Mouse (Mus musculus): ENCODE results near the gene Megf9. TPM values are rescaled to one million over a fixed set of nuclear protein-coding genes. Genes with fewer than 3 reads are reported as not detected.
A peak's percentile ranks its signal among the peaks of the same experiment; 100 is the strongest.

The Megf9 gene
- polyA plus RNA-seq, 1 experiment from 2014 or later: 10.1 TPM

- Histone ChIP-seq H3K4me2 (peak overlapping the region; percentile 57), H3K27ac (no peak overlapping the region)
These were observed 125.3 kb downstream of the Megf9 start for GRCm38 (mm10) chr4:70409456-70409855.

GRCm38 (mm10) chr4:70402109-70402819, 132.5 kb downstream of the Megf9 start:
- 63% methylated on average over 9 of the region's 9 CpGs for WGBS
- no peak overlapping the region for H3K27ac ChIP-seq
- ATAC-seq (ENCODE audit: insufficient read depth, low FRiP score, low read depth): no peak; the same call in 1 of the 2 replicates

More at GRCm38 (mm10) chr4:70409456-70409855, 125.3 kb downstream of the Megf9 start:
- ATAC-seq (ENCODE audit: insufficient read depth, low FRiP score, low read depth): no peak
- peak overlapping the region; percentile 4 for H3K9ac ChIP-seq
- no peaks in the 10 kb centered on the region for H3K36me3 ChIP-seq
- H3K4me1 ChIP-seq: peaks cover 7% of the 10 kb centered on the region
- H3K9me3 ChIP-seq: no peaks in the 10 kb centered on the region
- WGBS: 25% methylated on average over 9 of the region's 9 CpGs
- no peaks in the 10 kb centered on the region for H3K27me3 ChIP-seq (replicated peaks)
- peak overlapping the region; percentile 63 for H3K4me3 ChIP-seq (replicated peaks)

GRCm38 (mm10) chr4:70399476-70399875, 135.3 kb downstream of the Megf9 start:
- Histone ChIP-seq H3K27me3 (replicated peaks) (no peaks in the 10 kb centered on the region), H3K9me3 (no peaks in the 10 kb centered on the region), H3K4me1 (no peaks in the 10 kb centered on the region), H3K27ac (no peak overlapping the region), H3K4me3 (replicated peaks) (no peak overlapping the region), H3K36me3 (peaks cover 5% of the 10 kb centered on the region; the same call in 1 of the 2 replicates), H3K4me2 (no peak overlapping the region), H3K9ac (no peak overlapping the region)
- no peak for ATAC-seq (ENCODE audit: insufficient read depth, low FRiP score, low read depth)
- 77% methylated on average over 5 of the region's 5 CpGs for WGBS

More at GRCm38 (mm10) chr4:70402109-70402819, 132.5 kb downstream of the Megf9 start:
- Histone ChIP-seq H3K27me3 (replicated peaks) (no peaks in the 10 kb centered on the region), H3K4me2 (no peak overlapping the region), H3K4me1 (no peaks in the 10 kb centered on the region), H3K36me3 (peaks cover 5% of the 10 kb centered on the region; the same call in 1 of the 2 replicates), H3K4me3 (replicated peaks) (no peak overlapping the region), H3K9me3 (no peaks in the 10 kb centered on the region), H3K9ac (no peak overlapping the region)

GRCm38 (mm10) chr4:70399074-70399473, 135.7 kb downstream of the Megf9 start:
- Histone ChIP-seq H3K27ac (no peak overlapping the region), H3K9ac (no peak overlapping the region), H3K4me2 (no peak overlapping the region), H3K27me3 (replicated peaks) (no peaks in the 10 kb centered on the region), H3K9me3 (no peaks in the 10 kb centered on the region), H3K4me1 (no peaks in the 10 kb centered on the region), H3K4me3 (replicated peaks) (no peak overlapping the region), H3K36me3 (peaks cover 5% of the 10 kb centered on the region; the same call in 1 of the 2 replicates)
- ATAC-seq (ENCODE audit: insufficient read depth, low FRiP score, low read depth): no peak
- 90% methylated on average over 2 of the region's 2 CpGs for WGBS

- no peak overlapping the region for H3K27ac ChIP-seq
- 81% methylated on average over 4 of the region's 4 CpGs for WGBS
These were observed 136.7 kb downstream of the Megf9 start for GRCm38 (mm10) chr4:70398088-70398487.

GRCm38 (mm10) chr4:70396701-70397100, 138.1 kb downstream of the Megf9 start:
- Histone ChIP-seq H3K9me3 (no peaks in the 10 kb centered on the region), H3K9ac (no peak overlapping the region), H3K4me2 (no peak overlapping the region), H3K4me1 (no peaks in the 10 kb centered on the region), H3K4me3 (replicated peaks) (no peak overlapping the region), H3K27ac (no peak overlapping the region), H3K27me3 (replicated peaks) (no peaks in the 10 kb centered on the region), H3K36me3 (no peaks in the 10 kb centered on the region)
- ATAC-seq (ENCODE audit: insufficient read depth, low FRiP score, low read depth): no peak
- WGBS: 76% methylated on average over 5 of the region's 5 CpGs

More at GRCm38 (mm10) chr4:70398088-70398487, 136.7 kb downstream of the Megf9 start:
- H3K4me1 ChIP-seq: no peaks in the 10 kb centered on the region
- no peak overlapping the region for H3K4me2 ChIP-seq
- ATAC-seq (ENCODE audit: insufficient read depth, low FRiP score, low read depth): no peak
- no peaks in the 10 kb centered on the region for H3K9me3 ChIP-seq
- H3K36me3 ChIP-seq: 0 out of 2 replicates have a peak, but pooled peaks cover 5% of the 10 kb centered on the region
- H3K27me3 ChIP-seq (replicated peaks): no peaks in the 10 kb centered on the region
- H3K4me3 ChIP-seq (replicated peaks): no peak overlapping the region
- no peak overlapping the region for H3K9ac ChIP-seq

- Histone ChIP-seq H3K4me3 (replicated peaks) (no peak overlapping the region), H3K4me2 (no peak overlapping the region), H3K27me3 (replicated peaks) (no peaks in the 10 kb centered on the region), H3K27ac (no peak overlapping the region), H3K9ac (no peak overlapping the region), H3K4me1 (no peaks in the 10 kb centered on the region), H3K9me3 (no peaks in the 10 kb centered on the region), H3K36me3 (no peaks in the 10 kb centered on the region)
- ATAC-seq (ENCODE audit: insufficient read depth, low FRiP score, low read depth): no peak
- WGBS: 89% methylated on average over 2 of the region's 2 CpGs
These were observed 140.1 kb downstream of the Megf9 start for GRCm38 (mm10) chr4:70394736-70395135.

GRCm38 (mm10) chr4:70391760-70392372, 142.9 kb downstream of the Megf9 start:
- Histone ChIP-seq H3K9me3 (no peaks in the 10 kb centered on the region), H3K4me3 (replicated peaks) (no peak overlapping the region), H3K27me3 (replicated peaks) (no peaks in the 10 kb centered on the region), H3K4me2 (no peak overlapping the region), H3K36me3 (no peaks in the 10 kb centered on the region), H3K9ac (no peak overlapping the region), H3K4me1 (no peaks in the 10 kb centered on the region), H3K27ac (peak overlapping the region; percentile 33)
- 47% methylated on average over 11 of the region's 11 CpGs for WGBS
- no peak; the same call in 1 of the 2 replicates for ATAC-seq (ENCODE audit: insufficient read depth, low FRiP score, low read depth)

- Histone ChIP-seq H3K4me2 (no peak overlapping the region), H3K27me3 (replicated peaks) (no peaks in the 10 kb centered on the region), H3K27ac (0 out of 2 replicates have a peak overlapping the region, but pooled peaks have one; percentile 33), H3K4me3 (replicated peaks) (no peak overlapping the region), H3K9ac (no peak overlapping the region), H3K36me3 (no peaks in the 10 kb centered on the region), H3K4me1 (no peaks in the 10 kb centered on the region), H3K9me3 (no peaks in the 10 kb centered on the region)
- WGBS: 58% methylated on average over 9 of the region's 9 CpGs
- ATAC-seq (ENCODE audit: insufficient read depth, low FRiP score, low read depth): no peak
These were observed 143.7 kb downstream of the Megf9 start for GRCm38 (mm10) chr4:70391073-70391472.

- Histone ChIP-seq H3K4me2 (no peak overlapping the region), H3K27ac (no peak overlapping the region), H3K4me3 (replicated peaks) (no peak overlapping the region), H3K4me1 (no peaks in the 10 kb centered on the region), H3K27me3 (replicated peaks) (no peaks in the 10 kb centered on the region), H3K9ac (no peak overlapping the region), H3K36me3 (no peaks in the 10 kb centered on the region), H3K9me3 (no peaks in the 10 kb centered on the region)
- 68% methylated on average over 5 of the region's 5 CpGs for WGBS
- ATAC-seq (ENCODE audit: insufficient read depth, low FRiP score, low read depth): no peak
These were observed 148.6 kb downstream of the Megf9 start for GRCm38 (mm10) chr4:70386206-70386605.

- no peaks in the 10 kb centered on the region for H3K27me3 ChIP-seq (replicated peaks)
- 0 out of 2 replicates have a peak, but pooled peaks cover 4% of the 10 kb centered on the region for H3K36me3 ChIP-seq
- no peaks in the 10 kb centered on the region for H3K4me1 ChIP-seq
- ATAC-seq (ENCODE audit: insufficient read depth, low FRiP score, low read depth): no peak
- H3K4me2 ChIP-seq: no peak overlapping the region
- H3K9me3 ChIP-seq: no peaks in the 10 kb centered on the region
- H3K27ac ChIP-seq: no peak overlapping the region
- no peak overlapping the region for H3K4me3 ChIP-seq (replicated peaks)
- no peak overlapping the region for H3K9ac ChIP-seq
- 83% methylated on average over 4 of the region's 4 CpGs for WGBS
These were observed 157.4 kb downstream of the Megf9 start for GRCm38 (mm10) chr4:70377359-70377758.

Data from stomach, embryonic 15.5 days (tissue).